Mouse (Mus musculus): ENCODE data around the gene Ehbp1l1. TPM values are rescaled to one million over a fixed set of nuclear protein-coding genes. Genes with fewer than 3 reads are reported as not detected.
A peak's percentile ranks its signal among the peaks of the same experiment; 100 is the strongest.

Ehbp1l1 gene
- polyA plus RNA-seq, 1 experiment from 2014 or later, result 8.4 TPM

DNA sequence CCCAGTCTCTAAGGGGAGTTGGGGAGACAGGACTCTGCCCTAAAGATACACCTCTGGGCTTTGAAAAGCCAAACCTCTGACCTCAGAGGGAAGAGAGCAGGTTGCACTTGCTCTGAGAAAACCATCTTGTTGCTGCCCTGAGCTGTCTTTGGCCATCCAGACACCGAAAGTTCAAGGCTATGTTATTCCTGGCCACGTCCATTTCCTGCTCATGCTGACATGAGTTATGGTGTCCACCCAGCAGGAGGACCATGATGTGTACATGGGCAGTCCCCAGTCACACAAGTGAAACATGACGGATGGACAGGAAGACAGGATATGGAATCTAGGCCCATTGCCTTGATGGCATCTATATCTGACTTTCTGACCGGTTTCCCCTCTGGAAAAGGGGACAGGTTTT is 45.7 kb downstream of the Ehbp1l1 start:
- 93% methylated on average over 4 of the region's 4 CpGs for WGBS
- H3K27me3 ChIP-seq (ENCODE audit: poor library complexity, severe bottlenecking), result no peaks in the 10 kb centered on the region
- no peak overlapping the region for H3K4me3 ChIP-seq
- peaks cover 98% of the 10 kb centered on the region for H3K36me3 ChIP-seq (replicated peaks)
- H3K4me1 ChIP-seq, result no peaks in the 10 kb centered on the region
- H3K27ac ChIP-seq, result no peak overlapping the region
- DNase-seq (ENCODE audit: extremely low spot score, low spot score), result no peak
- H3K9me3 ChIP-seq, result no peaks in the 10 kb centered on the region

DNA sequence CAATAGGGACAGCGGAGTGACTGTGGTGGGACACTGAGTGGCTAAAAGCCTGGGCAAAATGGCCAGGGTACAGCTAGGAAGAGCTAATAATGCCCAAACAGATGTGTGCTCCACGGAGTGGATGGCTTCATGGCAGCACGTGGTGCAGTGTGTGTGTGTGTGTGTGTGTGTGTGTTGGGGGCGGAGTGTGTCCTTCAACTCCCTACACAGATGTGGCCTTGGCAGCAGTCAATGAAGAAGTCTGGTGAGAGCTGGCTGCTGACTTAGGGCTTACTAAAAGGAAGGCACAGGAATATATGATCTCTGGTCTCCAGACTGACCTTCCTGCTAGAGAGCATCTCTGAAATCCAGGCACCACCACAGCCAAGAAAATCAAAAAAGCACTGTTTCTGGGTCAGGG is 57.7 kb downstream of the Ehbp1l1 start:
- H3K27me3 ChIP-seq (ENCODE audit: poor library complexity, severe bottlenecking), result no peaks in the 10 kb centered on the region
- DNase-seq (ENCODE audit: extremely low spot score, low spot score), result no peak
- no peaks in the 10 kb centered on the region for H3K9me3 ChIP-seq
- H3K27ac ChIP-seq, result no peak overlapping the region
- peaks cover 16% of the 10 kb centered on the region for H3K4me1 ChIP-seq
- no peak overlapping the region for H3K4me3 ChIP-seq
- peaks cover 90% of the 10 kb centered on the region for H3K36me3 ChIP-seq (replicated peaks)
- WGBS, result 91% methylated on average over 4 of the region's 4 CpGs

DNA sequence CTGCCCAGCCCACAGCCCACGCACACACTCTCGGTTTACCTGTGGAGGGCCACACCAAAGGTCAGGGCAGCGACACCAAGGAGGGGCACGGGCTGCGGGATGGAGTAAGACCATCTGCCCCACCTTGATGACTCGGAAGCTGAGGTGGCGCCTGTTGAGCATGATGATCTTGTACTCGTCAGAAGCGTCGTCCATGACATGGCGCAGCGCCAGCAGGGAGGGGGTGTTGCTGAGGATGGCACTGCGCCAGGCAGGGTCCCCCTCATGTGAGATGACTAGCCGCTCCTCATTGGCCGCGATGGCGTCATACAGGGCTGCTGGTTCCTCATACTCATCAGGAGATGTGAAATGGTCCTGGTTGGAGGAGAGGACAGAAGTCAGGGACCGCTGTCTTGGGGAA is 59.7 kb downstream of the Ehbp1l1 start:
- Histone ChIP-seq H3K4me1 (peaks cover 34% of the 10 kb centered on the region), H3K9me3 (no peaks in the 10 kb centered on the region), H3K27ac (no peak overlapping the region), H3K36me3 (replicated peaks) (peaks cover 70% of the 10 kb centered on the region), H3K27me3 (ENCODE audit: poor library complexity, severe bottlenecking) (no peaks in the 10 kb centered on the region), H3K4me3 (no peak overlapping the region)
- WGBS, result 97% methylated on average over 18 of the region's 18 CpGs
- no peak for DNase-seq (ENCODE audit: extremely low spot score, low spot score)

DNA sequence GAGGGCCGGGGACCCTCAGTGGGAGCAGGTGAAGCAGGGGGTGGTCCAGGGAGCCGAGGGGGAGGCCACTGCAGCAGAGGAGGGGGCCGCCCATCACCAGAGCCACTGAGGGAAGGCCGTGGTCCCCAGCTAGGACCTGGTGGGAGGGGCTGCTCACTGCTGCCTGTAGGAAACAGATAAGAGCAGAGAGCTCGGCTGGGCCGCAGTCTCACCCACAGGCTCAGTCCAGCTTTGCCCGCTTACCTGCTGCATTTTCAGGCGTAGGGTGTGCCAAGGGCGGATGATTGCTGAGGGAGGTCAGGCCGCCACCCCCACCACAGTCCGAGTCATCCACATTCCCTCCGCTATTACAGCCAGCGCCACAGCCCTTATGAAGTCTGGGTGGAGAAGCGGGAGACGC is 60.7 kb downstream of the Ehbp1l1 start:
- Histone ChIP-seq H3K27me3 (ENCODE audit: poor library complexity, severe bottlenecking) (no peaks in the 10 kb centered on the region), H3K27ac (0 out of 2 replicates have a peak overlapping the region, but pooled peaks have one; percentile 44), H3K9me3 (no peaks in the 10 kb centered on the region), H3K36me3 (replicated peaks) (peaks cover 63% of the 10 kb centered on the region), H3K4me1 (peaks cover 40% of the 10 kb centered on the region), H3K4me3 (no peak overlapping the region)
- 86% methylated on average over 15 of the region's 15 CpGs for WGBS
- no peak for DNase-seq (ENCODE audit: extremely low spot score, low spot score)

DNA sequence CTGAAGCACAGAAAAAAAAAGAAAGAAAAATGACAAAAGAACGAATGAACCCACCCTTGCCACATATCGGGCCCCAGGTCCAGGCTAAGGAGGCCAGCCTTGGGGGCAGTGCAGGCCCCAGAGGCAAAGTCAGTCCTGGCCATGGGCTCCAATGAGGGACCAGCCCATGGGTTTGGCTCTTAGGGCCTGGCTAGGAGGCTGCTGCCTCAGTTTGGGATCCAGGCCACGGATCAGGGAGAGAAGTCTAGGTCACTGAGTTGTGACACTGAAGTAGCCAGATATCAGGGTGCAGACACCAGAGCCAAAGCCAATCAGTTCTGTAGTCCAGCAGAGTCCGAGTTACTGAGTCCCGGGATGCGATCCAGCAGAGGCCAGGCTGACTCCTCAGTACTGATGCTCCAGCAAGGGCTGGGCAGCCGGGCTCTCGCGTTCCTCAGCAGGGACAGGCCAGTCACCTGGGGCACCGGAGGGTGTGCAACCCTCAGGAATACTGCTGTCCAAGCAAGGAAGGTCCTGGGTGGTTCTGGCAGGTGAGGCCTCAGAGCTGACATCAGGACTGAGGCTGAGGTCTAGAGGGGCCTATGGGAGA is 61.4 kb downstream of the Ehbp1l1 start:
- Histone ChIP-seq H3K27me3 (ENCODE audit: poor library complexity, severe bottlenecking) (no peaks in the 10 kb centered on the region), H3K4me1 (peaks cover 40% of the 10 kb centered on the region), H3K36me3 (replicated peaks) (peaks cover 62% of the 10 kb centered on the region), H3K9me3 (no peaks in the 10 kb centered on the region), H3K27ac (no peak overlapping the region), H3K4me3 (no peak overlapping the region; the same call in 1 of the 2 replicates)
- DNase-seq (ENCODE audit: extremely low spot score, low spot score), result no peak
- 94% methylated on average over 10 of the region's 10 CpGs for WGBS

DNA sequence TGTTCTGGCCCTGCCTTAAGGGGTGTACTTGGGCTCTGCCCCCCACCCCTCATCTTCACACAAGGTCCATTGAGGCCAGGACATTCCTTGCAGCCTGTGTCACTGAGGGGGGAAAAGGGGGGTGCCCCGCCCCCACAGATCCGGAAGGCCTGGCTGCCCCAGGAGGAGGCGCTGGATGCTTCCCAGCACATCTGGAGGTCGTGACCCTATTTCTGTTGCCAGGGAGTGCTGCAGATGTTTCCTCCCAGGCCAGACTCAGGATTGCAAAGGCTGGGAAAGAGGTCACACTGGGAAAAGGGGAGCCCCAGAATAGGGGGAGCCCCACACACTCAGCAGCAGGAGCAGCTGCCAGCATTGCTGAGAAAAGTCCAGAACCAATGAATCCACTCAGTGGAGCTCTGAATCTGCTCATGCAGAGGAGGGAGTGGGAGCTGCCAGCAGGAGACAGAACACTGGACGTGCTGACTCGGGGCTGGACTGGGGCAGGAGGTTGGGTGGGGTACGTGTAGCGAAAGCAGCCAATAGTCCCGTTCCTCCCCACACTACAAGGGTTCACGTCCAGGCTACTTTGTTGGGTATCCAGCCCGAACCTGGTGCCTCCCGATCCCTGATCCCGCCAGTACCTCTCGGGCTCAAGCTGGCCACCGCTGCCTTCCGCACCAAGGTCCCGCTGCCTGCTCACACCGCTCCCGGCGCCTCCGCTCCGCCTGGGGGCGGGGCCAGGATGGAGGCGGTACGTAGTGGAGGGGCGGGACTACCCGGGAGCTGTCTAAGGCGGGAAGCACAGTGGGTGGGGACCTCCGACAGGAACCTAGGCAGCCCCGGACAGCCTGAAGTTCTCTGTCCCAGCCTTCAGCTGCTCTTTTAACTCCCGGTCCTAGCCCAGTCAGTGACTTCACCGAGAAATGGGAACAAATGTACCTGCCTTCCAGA is 62.9 kb downstream of the Ehbp1l1 start, which contains the start of gene Sipa1:
Gene Sipa1 (minus strand): TSS at position 727 of the 933 bp plus-strand sequence.
- Histone ChIP-seq H3K9me3 (no peaks in the 10 kb centered on the region), H3K4me1 (peaks cover 40% of the 10 kb centered on the region), H3K36me3 (replicated peaks) (peaks cover 54% of the 10 kb centered on the region), H3K4me3 (peak within 1 kb of the TSS; percentile 63), H3K27me3 (ENCODE audit: poor library complexity, severe bottlenecking) (no peaks in the 10 kb centered on the region), H3K27ac (peak within 1 kb of the TSS; percentile 86)
- 2% methylated on average over 32 of the region's 32 CpGs for WGBS
- peak; percentile 85 for DNase-seq (ENCODE audit: extremely low spot score, low spot score)

DNA sequence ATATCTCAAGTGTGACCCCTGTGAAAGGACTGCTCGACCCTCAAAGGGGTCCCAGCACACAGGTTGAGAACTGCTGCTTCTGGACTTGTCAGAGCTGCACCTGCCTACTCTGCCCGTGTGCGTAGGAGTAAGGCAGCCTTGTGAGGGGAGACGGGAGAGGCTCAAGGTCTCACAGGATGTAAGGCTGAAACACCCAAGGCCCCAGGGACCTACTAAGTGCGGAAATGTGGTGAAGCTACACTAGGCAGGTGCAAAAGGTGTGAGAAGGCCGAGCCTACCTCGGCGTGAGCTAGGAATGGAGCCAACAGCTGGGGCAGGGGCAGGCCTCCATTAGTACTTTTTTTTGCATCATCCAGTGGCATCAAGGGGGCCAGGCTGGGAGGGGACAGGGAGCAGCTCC is 63.8 kb downstream of the Ehbp1l1 start:
- Histone ChIP-seq H3K36me3 (replicated peaks) (peaks cover 47% of the 10 kb centered on the region), H3K27me3 (ENCODE audit: poor library complexity, severe bottlenecking) (no peaks in the 10 kb centered on the region), H3K4me3 (peak overlapping the region; percentile 63), H3K4me1 (peaks cover 40% of the 10 kb centered on the region), H3K27ac (peak overlapping the region; percentile 86), H3K9me3 (no peaks in the 10 kb centered on the region)
- WGBS, result 87% methylated on average over 8 of the region's 8 CpGs
- DNase-seq (ENCODE audit: extremely low spot score, low spot score), result no peak

DNA sequence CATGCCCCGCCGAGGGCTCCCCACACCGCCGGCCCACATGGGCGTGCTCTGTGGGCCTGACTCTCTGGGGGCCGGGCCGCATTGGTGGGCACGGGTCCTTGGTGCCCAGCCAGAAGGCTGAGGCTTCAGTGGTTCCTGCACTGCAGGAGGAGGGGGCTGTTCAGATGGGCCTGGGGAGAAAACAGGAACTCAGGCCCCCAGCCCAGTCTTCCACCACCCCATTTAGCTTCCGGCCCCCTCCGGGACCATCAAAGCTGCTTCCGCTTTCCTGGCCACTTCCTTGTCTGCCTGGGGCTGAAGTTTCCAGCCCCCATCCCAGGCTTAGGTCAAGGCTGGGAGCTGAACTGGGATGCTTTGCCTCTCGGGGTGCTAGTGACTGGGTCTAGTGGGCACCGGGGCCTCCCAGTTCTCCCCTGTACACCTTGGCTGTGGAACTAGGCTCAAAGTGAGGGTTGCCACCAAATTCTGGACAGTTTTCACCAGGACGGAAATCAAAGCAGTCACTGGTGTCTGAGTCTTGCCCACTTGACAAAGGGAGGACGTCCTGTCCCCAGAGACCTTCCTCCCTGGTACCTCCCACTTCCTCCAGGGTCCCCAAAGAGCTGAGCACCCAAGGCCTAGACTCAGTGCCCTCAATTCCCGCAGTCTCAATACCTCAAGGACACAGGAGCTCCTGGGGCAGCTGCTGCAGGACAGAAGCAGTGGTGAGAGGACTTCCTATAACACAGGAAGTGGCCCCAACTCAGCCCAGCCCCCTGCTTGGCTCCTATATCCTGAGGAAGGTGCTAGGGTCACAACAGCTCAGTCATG is 65.0 kb downstream of the Ehbp1l1 start:
- WGBS, result 88% methylated on average over 16 of the region's 16 CpGs
- H3K9me3 ChIP-seq, result no peaks in the 10 kb centered on the region
- peak overlapping the region; percentile 60 for H3K27ac ChIP-seq
- peaks cover 40% of the 10 kb centered on the region for H3K4me1 ChIP-seq
- peaks cover 44% of the 10 kb centered on the region for H3K36me3 ChIP-seq (replicated peaks)
- DNase-seq (ENCODE audit: extremely low spot score, low spot score), result no peak
- peak overlapping the region; percentile 26 for H3K4me3 ChIP-seq
- peaks cover 9% of the 10 kb centered on the region for H3K27me3 ChIP-seq (ENCODE audit: poor library complexity, severe bottlenecking)

Small RNA genes within 50 kb of the gene (microRNA-seq; reads per million reads assigned to microRNA genes)
- not detected for gene Mir6987

Other genes starting within 250 kb of the Ehbp1l1 start
- gene Mus81, start 237.9 kb downstream of the Ehbp1l1 start, polyA plus RNA-seq (2016; fragmentation: Nextera tagmentation; extraction: Ambion mirVana), result 40.9 and 42.9 TPM in 2 replicates
- 2,991 and 3,010 TPM in 2 replicates for gene Cfl1, start 235.9 kb downstream of the Ehbp1l1 start, polyA plus RNA-seq (2016; fragmentation: Nextera tagmentation; extraction: Ambion mirVana)
- gene 1700020D05Rik, start 222.5 kb downstream of the Ehbp1l1 start, polyA plus RNA-seq (2016; fragmentation: Nextera tagmentation; extraction: Ambion mirVana), result not detected in 2 replicates
- 7.0 and 7.9 TPM in 2 replicates for gene Snx32, start 215.8 kb downstream of the Ehbp1l1 start, polyA plus RNA-seq (2016; fragmentation: Nextera tagmentation; extraction: Ambion mirVana)
- gene Ovol1, start 165.7 kb downstream of the Ehbp1l1 start, polyA plus RNA-seq (2016; fragmentation: Nextera tagmentation; extraction: Ambion mirVana), result 0.37 and 0.52 TPM in 2 replicates
- 2.0 TPM in 2 replicates for gene Ap5b1, start 158.3 kb downstream of the Ehbp1l1 start, polyA plus RNA-seq (2016; fragmentation: Nextera tagmentation; extraction: Ambion mirVana)
- gene Rnaseh2c, start 124.4 kb downstream of the Ehbp1l1 start, polyA plus RNA-seq (2016; fragmentation: Nextera tagmentation; extraction: Ambion mirVana), result 187 and 200 TPM in 2 replicates
- 64.9 and 67.9 TPM in 2 replicates for gene Kat5, start 116.1 kb downstream of the Ehbp1l1 start, polyA plus RNA-seq (2016; fragmentation: Nextera tagmentation; extraction: Ambion mirVana)
- gene Rela, start 88.8 kb downstream of the Ehbp1l1 start, polyA plus RNA-seq (2016; fragmentation: Nextera tagmentation; extraction: Ambion mirVana), result 30.3 and 31.2 TPM in 2 replicates
- 20.9 and 21.1 TPM in 2 replicates for gene Sipa1, start 62.6 kb downstream of the Ehbp1l1 start, polyA plus RNA-seq (2016; fragmentation: Nextera tagmentation; extraction: Ambion mirVana)
- 26.3 and 30.1 TPM in 2 replicates for gene Map3k11, start 37.6 kb downstream of the Ehbp1l1 start, polyA plus RNA-seq (2016; fragmentation: Nextera tagmentation; extraction: Ambion mirVana)
- gene Pcnx3, start 37.4 kb downstream of the Ehbp1l1 start, polyA plus RNA-seq (2016; fragmentation: Nextera tagmentation; extraction: Ambion mirVana), result 26.8 and 27.1 TPM in 2 replicates
- 0.19 TPM in 1 of 2 replicates, not detected in the other for gene Kcnk7, start 21.9 kb downstream of the Ehbp1l1 start, polyA plus RNA-seq (2016; fragmentation: Nextera tagmentation; extraction: Ambion mirVana)
- gene Fam89b, start 3.3 kb upstream of the Ehbp1l1 start, polyA plus RNA-seq (2016; fragmentation: Nextera tagmentation; extraction: Ambion mirVana), result 120 and 127 TPM in 2 replicates
- gene Ltbp3, start 14.6 kb upstream of the Ehbp1l1 start, polyA plus RNA-seq (2016; fragmentation: Nextera tagmentation; extraction: Ambion mirVana), result 2.6 and 4.9 TPM in 2 replicates
- gene Scyl1, start 45.1 kb upstream of the Ehbp1l1 start, polyA plus RNA-seq (2016; fragmentation: Nextera tagmentation; extraction: Ambion mirVana), result 63.4 and 64.6 TPM in 2 replicates
- 36.9 and 40.6 TPM in 2 replicates for gene Frmd8, start 149.0 kb upstream of the Ehbp1l1 start, polyA plus RNA-seq (2016; fragmentation: Nextera tagmentation; extraction: Ambion mirVana)
- 1.5 and 2.0 TPM in 2 replicates for gene Slc25a45, start 151.5 kb upstream of the Ehbp1l1 start, polyA plus RNA-seq (2016; fragmentation: Nextera tagmentation; extraction: Ambion mirVana)
- gene Tigd3, start 167.8 kb upstream of the Ehbp1l1 start, polyA plus RNA-seq (2016; fragmentation: Nextera tagmentation; extraction: Ambion mirVana), result 9.0 and 9.1 TPM in 2 replicates
- 246 and 247 TPM in 2 replicates for gene Dpf2, start 186.7 kb upstream of the Ehbp1l1 start, polyA plus RNA-seq (2016; fragmentation: Nextera tagmentation; extraction: Ambion mirVana)
- gene Cdc42ep2, start 198.5 kb upstream of the Ehbp1l1 start, polyA plus RNA-seq (2016; fragmentation: Nextera tagmentation; extraction: Ambion mirVana), result 1.1 and 1.5 TPM in 2 replicates
- gene Pola2, start 237.9 kb upstream of the Ehbp1l1 start, polyA plus RNA-seq (2016; fragmentation: Nextera tagmentation; extraction: Ambion mirVana), result 122 and 126 TPM in 2 replicates

Data from forebrain, embryonic 10.5 days (tissue).